Mouse (Mus musculus) R1 (cell line): ENCODE data around the gene Wwc2.

Source experiments
- DNase-seq: peaks from one replicate; pipeline ENCODE4 v3.0.0-alpha.2; 2018; ENCODE audit warnings: low read depth, low spot score

Wwc2 gene

DNA sequence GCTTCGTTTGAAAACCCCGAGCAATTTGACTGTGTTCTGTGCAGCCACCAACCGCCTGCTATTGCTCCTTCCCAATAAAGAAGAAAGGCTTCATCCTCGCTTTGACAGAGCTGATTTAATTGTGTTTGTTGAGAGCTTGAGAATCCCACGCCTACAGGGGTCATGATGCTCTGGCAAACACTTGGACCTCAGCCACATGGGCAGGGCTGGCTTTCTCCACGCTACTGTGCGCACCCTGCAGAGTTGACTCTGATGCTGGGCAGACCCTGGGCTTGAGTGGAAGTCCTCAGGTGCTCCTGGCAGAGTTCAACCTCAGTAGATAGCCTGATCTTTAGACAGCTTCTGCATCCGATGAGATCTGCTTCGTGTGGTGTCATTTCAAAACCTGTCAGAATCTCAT, 198.7 kb downstream of the Wwc2 start:
- DNase-seq = no peak

DNA sequence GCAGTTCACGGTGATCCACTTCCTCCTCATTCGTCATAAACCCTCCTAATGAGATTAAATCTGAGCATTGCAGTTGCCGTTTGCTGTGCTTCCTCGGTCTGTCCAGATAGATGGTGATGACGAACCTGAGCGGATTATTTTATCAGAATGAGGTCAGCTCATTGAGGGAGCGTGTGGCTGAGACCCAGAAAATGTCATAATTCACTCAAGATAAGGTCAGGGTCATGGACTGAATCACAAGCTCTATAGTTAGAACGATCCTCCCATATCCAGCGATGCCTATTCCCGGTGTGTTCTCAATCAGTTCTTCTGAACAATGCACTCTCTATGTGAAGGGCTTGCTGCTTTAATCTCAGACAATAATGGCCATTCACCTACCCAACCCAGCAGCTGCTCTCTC, 203.0 kb downstream of the Wwc2 start:
- no peak for DNase-seq

DNA sequence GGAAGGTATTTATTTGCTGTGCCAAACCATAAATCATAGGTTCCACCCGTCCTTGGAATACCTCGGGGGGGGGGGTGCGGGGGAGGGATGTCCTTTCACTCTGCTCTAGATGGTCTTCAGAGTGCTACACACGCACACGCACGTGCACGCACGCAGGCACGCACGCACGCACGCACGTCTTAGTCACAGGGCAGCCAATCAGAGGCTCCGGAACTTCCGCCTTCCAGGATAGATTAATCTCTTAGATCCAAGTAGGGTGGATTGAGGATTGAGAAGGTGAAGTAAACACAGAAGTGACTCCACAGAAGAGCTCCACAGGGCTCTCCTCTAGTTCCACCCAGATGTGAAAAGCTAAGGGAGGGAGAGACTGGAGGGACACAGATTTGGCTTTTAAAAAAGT, 204.4 kb downstream of the Wwc2 start:
- DNase-seq = peak; percentile 35

DNA sequence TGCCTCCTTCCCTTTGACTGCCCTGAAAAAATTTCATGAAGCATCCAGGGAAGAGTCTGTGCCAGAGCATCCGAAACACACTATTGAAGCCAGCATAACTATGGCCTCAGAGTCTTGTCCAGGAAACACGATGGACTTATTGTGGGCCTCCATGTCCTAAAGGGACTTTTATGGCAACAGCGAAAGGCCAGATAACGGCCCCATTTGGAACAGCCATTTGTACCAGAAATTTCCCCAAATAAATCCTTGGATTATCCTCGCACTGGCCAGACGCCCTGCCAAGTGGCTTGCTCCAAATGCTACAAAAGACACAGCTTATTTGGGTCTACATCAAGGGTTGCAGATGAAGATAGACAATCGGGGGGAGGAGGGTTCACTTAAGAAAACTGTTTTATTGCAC, 206.3 kb downstream of the Wwc2 start:
- DNase-seq = no peak

DNA sequence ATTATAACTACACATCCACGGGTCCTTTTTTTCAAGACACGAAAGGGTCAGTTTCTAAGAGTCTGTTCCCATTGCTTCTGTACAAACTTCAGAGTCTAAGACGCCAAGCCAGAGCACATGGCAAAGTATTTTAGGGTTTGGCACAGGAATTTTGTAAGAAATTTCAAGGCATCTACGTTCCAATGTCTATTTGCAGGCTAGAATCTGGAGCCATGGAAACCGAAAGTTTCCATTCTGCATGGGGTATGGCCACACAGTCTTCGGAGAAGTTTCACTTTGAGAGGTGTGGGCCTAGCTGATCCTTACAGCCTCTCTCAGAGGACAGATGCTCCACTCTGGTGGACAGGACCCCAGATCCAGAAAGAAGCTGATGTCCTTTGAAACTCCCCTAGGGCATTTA, 206.8 kb downstream of the Wwc2 start:
- DNase-seq = no peak

DNA sequence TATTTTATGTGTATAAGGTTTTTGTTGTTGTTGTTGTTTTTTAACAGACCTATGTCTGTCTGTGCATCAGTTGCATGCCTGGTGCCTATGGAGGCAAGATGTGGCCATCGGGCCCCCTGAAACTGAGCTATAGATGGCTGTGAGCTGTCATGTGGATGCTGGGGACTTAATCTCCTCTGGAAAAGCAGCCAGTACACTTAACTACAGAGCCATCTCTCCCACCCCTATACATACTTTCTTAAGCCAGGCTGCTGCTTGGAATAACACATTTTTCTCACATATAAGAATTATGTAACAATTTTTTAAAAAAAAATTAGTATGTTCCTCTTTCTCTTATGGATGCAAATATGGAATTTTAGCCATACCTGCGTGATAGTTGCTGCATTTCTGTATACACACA, 207.2 kb downstream of the Wwc2 start:
- DNase-seq = no peak

DNA sequence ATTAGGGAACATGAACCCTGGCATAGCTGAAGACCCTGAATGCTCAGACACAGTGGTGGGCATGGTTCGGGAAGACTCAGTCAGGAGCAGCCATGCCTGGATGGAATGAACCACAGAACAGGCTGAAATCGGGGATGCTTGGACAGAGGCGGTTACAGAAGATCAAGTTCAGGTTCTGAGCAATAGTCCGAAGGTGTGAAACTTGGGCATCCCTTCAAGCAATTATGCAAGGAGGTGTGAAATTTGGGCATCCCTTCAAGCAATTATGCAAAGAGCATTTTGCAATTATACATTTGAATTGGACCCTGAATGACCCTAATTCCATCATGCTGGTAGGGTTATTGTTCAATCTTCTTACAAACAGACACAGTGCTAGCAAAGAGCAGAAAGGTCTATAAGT, 208.8 kb downstream of the Wwc2 start:
- no peak for DNase-seq

DNA sequence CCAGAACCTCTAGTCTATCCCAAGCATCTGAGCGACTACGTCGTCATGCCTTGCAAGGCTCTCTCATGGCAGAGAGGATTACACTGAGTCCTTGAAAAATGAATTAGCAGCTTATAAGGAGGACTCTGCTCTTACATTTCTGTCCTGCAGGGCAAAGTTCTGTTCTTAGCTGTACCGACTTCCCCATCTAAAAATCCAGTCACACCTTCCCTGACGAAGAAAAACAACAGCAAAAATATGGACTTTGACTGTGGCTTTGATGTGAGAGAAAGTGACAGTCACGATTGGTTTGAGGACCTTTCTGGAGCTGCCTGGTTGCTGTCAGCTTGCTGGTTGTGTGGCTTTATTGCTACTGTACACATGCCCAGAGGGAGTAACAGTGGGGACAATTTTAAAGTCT, 211.1 kb downstream of the Wwc2 start:
- DNase-seq = no peak

DNA sequence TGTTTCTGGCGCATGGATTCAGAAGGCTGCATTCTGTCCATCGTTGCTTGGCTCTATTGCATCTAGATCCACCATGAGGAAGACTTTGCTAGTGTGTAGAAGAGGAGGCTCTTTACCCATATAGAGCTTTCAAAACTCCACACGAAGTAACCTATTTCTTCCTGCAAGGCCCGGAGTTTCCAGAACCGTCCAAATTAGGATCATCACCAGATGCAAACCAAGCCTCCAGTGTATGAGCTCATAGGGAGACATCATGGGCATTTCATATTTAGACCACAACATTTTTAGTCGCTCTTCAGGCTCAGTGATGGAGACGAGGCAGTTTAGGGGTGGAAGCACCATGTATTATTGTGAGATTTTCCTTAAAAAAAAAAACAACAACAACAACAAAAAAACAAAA, 213.3 kb downstream of the Wwc2 start:
- no peak for DNase-seq
